Mouse (Mus musculus): ENCODE measurements around the gene Fam186b. TPM values are rescaled to one million over a fixed set of nuclear protein-coding genes. Genes with fewer than 3 reads are reported as not detected.

The Fam186b gene
- polyA plus RNA-seq, 1 experiment from 2014 or later = 0.28 TPM

DNA sequence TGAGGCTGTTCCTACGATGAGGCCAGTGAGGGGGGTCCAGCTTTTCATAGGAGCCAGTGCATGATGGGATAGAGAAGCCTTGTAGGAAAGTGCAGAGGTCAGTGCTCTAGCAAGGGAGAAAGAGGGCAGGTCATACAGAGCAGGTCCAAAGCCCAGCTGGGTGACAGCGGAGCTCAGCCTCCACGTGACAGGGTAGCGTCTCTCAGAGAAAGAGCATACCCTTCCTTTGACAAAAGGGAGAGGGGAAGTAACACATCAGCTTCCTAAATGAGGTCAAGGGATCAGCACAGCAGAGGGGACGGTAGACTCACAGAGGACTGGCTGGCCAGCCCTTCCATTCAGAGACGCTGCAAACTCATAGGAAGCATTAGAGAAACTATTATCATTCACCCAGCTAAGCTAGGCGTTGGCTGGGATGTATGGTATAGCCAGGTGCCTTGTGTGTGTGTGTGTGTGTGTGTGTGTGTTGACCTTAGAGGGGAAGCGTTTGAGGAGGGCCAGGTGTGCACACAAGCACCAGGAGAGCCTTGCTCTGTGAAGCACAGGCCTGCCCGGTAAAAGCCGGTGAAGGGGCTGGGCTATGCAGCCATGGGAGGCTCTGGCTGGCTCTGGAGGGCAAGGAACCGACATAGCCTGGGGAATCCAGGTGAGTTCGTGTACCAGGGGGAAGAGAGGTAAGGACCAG lies 61.2 kb downstream of the Fam186b start:
- peaks cover 39% of the 10 kb centered on the region for H3K27me3 ChIP-seq
- H3K9me3 ChIP-seq (replicated peaks) = no peaks in the 10 kb centered on the region
- H3K9ac ChIP-seq = no peak overlapping the region
- no peaks in the 10 kb centered on the region for H3K36me3 ChIP-seq (ENCODE audit: poor library complexity, severe bottlenecking)
- no peak overlapping the region for H3K27ac ChIP-seq
- H3K4me3 ChIP-seq = no peak overlapping the region
- WGBS = 60% methylated on average over 12 of the region's 12 CpGs
- no peak for ATAC-seq
- H3K4me2 ChIP-seq = no peak overlapping the region
- peaks cover 3% of the 10 kb centered on the region; the same call in 1 of the 2 replicates for H3K4me1 ChIP-seq

GRCm38 (mm10) chr15:99233719-99234118 lies 62.0 kb downstream of the Fam186b start:
- H3K9me3 ChIP-seq (replicated peaks) = no peaks in the 10 kb centered on the region
- H3K36me3 ChIP-seq (ENCODE audit: poor library complexity, severe bottlenecking) = no peaks in the 10 kb centered on the region
- no peak overlapping the region for H3K4me3 ChIP-seq
- no peak overlapping the region for H3K4me2 ChIP-seq
- no peak overlapping the region for H3K27ac ChIP-seq
- H3K27me3 ChIP-seq = peaks cover 47% of the 10 kb centered on the region
- WGBS = 66% methylated on average over 17 of the region's 17 CpGs
- H3K4me1 ChIP-seq = peaks cover 3% of the 10 kb centered on the region; the same call in 1 of the 2 replicates
- H3K9ac ChIP-seq = no peak overlapping the region
- no peak for ATAC-seq

DNA sequence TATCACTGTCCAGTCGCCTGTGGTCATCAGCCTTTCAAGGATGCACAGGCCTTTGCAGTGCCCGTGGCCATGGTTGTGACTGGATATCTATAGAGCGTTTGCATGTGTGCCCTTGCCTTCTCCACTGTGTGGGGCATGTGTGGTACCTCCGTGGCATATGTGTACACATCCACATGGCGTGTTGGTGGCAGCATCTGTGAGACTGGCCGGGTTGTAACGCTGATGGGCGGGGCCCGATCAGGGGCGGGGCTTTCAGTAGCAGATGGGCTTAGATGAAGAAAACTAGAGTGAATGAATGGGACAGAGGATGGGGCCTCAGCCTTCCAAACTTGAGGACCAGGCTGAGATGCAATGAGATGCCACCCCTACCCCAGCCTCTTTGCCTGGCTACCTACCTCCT lies 63.7 kb downstream of the Fam186b start:
- Histone ChIP-seq H3K36me3 (ENCODE audit: poor library complexity, severe bottlenecking) (no peaks in the 10 kb centered on the region), H3K27me3 (peaks cover 64% of the 10 kb centered on the region), H3K4me1 (peaks cover 3% of the 10 kb centered on the region; the same call in 1 of the 2 replicates), H3K9me3 (replicated peaks) (no peaks in the 10 kb centered on the region), H3K27ac (no peak overlapping the region), H3K4me3 (no peak overlapping the region), H3K4me2 (no peak overlapping the region), H3K9ac (no peak overlapping the region)
- ATAC-seq = no peak
- 72% methylated on average over 10 of the region's 10 CpGs for WGBS

- Histone ChIP-seq H3K4me1 (peaks cover 43% of the 10 kb centered on the region), H3K27me3 (peaks cover 97% of the 10 kb centered on the region), H3K27ac (no peak overlapping the region; the same call in 1 of the 2 replicates), H3K36me3 (ENCODE audit: poor library complexity, severe bottlenecking) (no peaks in the 10 kb centered on the region), H3K9ac (no peak overlapping the region), H3K4me3 (peak overlapping the region; percentile 44), H3K4me2 (peak overlapping the region; percentile 66), H3K9me3 (replicated peaks) (no peaks in the 10 kb centered on the region)
- 17% methylated on average over 14 of the region's 14 CpGs for WGBS
- no peak for ATAC-seq
Observed at GRCm38 (mm10) chr15:99226090-99226489, 69.6 kb downstream of the Fam186b start.

- WGBS = 2% methylated on average over 22 of the region's 22 CpGs
- Histone ChIP-seq H3K9me3 (replicated peaks) (no peaks in the 10 kb centered on the region), H3K27me3 (peaks cover 100% of the 10 kb centered on the region), H3K9ac (peak overlapping the region; percentile 53), H3K36me3 (ENCODE audit: poor library complexity, severe bottlenecking) (no peaks in the 10 kb centered on the region), H3K4me1 (peaks cover 43% of the 10 kb centered on the region), H3K4me2 (peak overlapping the region; percentile 66), H3K27ac (peak overlapping the region; percentile 3; the same call in 1 of the 2 replicates), H3K4me3 (peak overlapping the region; percentile 44)
- ATAC-seq = peak; percentile 62; the same call in 1 of the 2 replicates
Observed at GRCm38 (mm10) chr15:99225081-99225810, 70.4 kb downstream of the Fam186b start.

DNA sequence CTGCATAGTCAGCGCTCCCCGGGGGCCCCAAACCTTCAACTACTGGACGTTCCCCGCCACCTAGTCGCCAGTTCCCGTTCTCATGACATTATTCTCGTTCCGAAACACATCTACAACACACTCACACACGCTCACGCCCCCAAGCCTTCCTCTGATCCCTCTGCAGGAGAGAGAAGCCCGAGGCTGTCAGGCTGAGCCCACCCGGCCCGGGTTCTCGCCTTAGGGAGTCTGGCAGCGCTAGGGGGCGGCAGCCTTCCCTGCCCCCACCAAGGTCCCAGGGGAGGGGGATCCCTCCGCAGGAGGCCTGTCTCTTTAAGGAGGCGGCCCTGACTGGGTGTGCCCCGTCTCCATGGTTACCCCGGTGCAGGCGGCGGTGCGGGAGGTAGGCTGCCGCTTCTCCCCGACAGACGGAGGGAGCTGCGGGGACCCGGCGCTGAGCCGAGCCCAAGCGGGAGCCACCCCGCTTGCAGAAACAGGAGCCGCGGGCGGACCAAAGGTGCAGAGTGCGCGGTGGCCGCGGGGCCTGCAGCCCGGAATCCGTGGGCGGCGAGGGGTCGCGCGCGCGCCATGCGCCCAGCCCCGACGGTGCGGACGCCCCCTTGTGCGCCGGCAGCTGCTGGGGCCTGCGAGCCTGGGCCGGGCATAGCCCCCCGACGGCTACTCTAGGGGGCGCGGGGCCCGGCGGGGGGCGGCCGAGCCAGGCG lies 71.3 kb downstream of the Fam186b start, which contains the start of gene Kcnh3:
TSS of gene Kcnh3 (plus strand) at position 654 of the 704 bp plus-strand sequence.
- Histone ChIP-seq H3K27ac (peak within 1 kb of the TSS; percentile 3; the same call in 1 of the 2 replicates), H3K27me3 (peaks cover 99% of the 10 kb centered on the region), H3K9me3 (replicated peaks) (no peaks in the 10 kb centered on the region), H3K9ac (peak within 1 kb of the TSS; percentile 53), H3K4me2 (peak within 1 kb of the TSS; percentile 66), H3K36me3 (ENCODE audit: poor library complexity, severe bottlenecking) (no peaks in the 10 kb centered on the region), H3K4me3 (peak within 1 kb of the TSS; percentile 44), H3K4me1 (peaks cover 43% of the 10 kb centered on the region)
- peak; percentile 71 for ATAC-seq
- under 1% methylated on average over 27 of the region's 66 CpGs for WGBS

- H3K4me3 ChIP-seq = peak overlapping the region; percentile 44
- peak overlapping the region; percentile 53 for H3K9ac ChIP-seq
- no peak for ATAC-seq
Observed at GRCm38 (mm10) chr15:99223585-99224207, 72.0 kb downstream of the Fam186b start.

GRCm38 (mm10) chr15:99222794-99223584 lies 72.7 kb downstream of the Fam186b start:
- peaks cover 86% of the 10 kb centered on the region for H3K27me3 ChIP-seq
- no peaks in the 10 kb centered on the region for H3K9me3 ChIP-seq (replicated peaks)
- WGBS = 2% methylated on average over 18 of the region's 18 CpGs
- H3K4me3 ChIP-seq = peak overlapping the region; percentile 44
- H3K4me2 ChIP-seq = peak overlapping the region; percentile 66
- H3K36me3 ChIP-seq (ENCODE audit: poor library complexity, severe bottlenecking) = no peaks in the 10 kb centered on the region
- H3K27ac ChIP-seq = no peak overlapping the region
- no peak for ATAC-seq
- peaks cover 43% of the 10 kb centered on the region for H3K4me1 ChIP-seq
- peak overlapping the region; percentile 53 for H3K9ac ChIP-seq

More at GRCm38 (mm10) chr15:99223585-99224207, 72.0 kb downstream of the Fam186b start:
- Histone ChIP-seq H3K36me3 (ENCODE audit: poor library complexity, severe bottlenecking) (no peaks in the 10 kb centered on the region), H3K27ac (no peak overlapping the region), H3K27me3 (peaks cover 93% of the 10 kb centered on the region), H3K4me1 (peaks cover 43% of the 10 kb centered on the region), H3K9me3 (replicated peaks) (no peaks in the 10 kb centered on the region), H3K4me2 (peak overlapping the region; percentile 66)
- WGBS = 0% methylated on average over 46 of the region's 46 CpGs

DNA sequence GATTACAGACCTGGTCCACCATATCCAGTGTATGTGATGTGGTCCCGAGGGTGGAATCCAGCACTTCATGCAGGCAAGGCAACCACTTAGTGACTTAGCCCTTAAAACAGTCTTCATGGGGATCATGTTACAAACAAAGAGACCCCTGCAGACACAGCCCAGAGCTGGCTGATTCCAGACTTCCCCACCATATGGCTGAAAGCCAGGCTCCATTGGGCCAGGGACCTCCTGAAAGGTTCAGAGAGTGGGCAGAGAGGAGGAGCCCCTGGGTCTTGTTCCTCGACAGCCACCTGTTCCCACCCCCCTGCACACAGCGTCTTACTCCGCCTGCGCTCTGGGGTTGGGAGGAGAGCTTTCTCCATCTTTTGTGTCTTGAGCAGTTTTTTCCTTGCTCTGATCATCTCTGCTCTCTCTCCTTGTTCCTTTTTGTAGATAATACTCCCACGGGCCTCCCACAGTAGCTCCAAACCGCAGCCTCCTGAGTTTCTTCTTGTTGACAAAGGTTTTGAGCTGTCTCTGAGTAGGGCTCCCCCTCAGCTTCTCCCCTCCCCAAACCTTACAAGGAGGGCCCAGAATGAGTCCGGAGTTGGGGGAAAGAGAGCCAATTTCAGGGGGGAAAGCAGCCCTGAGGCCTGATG lies 74.3 kb downstream of the Fam186b start:
- Histone ChIP-seq H3K27me3 (peaks cover 70% of the 10 kb centered on the region), H3K9me3 (replicated peaks) (no peaks in the 10 kb centered on the region), H3K4me3 (no peak overlapping the region), H3K27ac (no peak overlapping the region), H3K36me3 (ENCODE audit: poor library complexity, severe bottlenecking) (no peaks in the 10 kb centered on the region), H3K9ac (no peak overlapping the region), H3K4me1 (peaks cover 43% of the 10 kb centered on the region), H3K4me2 (no peak overlapping the region)
- ATAC-seq = no peak
- WGBS = 6% methylated on average over 8 of the region's 8 CpGs

All from forebrain, embryonic 13.5 days (tissue).